Mouse (Mus musculus) MEL (cell line): ENCODE data around the gene Hist2h3b.

Experiments
- EP300 ChIP-seq, 2 experiments: IDR thresholded peaks; 2 replicates each; pipeline ENCODE4 v1.6.1; 2011; ENCODE audit warnings: improper control_type of control experiment in 2 of 2, low read length in 2 of 2, low read depth in 1 of 2, mild to moderate bottlenecking in 1 of 2
- MAX ChIP-seq: IDR thresholded peaks from 2 replicates; pipeline ENCODE4 v1.6.1; 2011; ENCODE audit warnings: low read length, improper control_type of control experiment
- RAD21 ChIP-seq: IDR thresholded peaks from 2 replicates; pipeline ENCODE4 v1.6.1; 2011; ENCODE audit warnings: mild to moderate bottlenecking, low read depth, low read length, improper control_type of control experiment
- USF1 ChIP-seq: IDR thresholded peaks from 2 replicates; pipeline ENCODE4 v1.6.1; 2014; ENCODE audit warnings: low read depth, mild to moderate bottlenecking, inconsistent platforms, low read length, improper control_type of control experiment, moderate library complexity

GRCm38 (mm10) chr3:96251787-96252186, 16.7 kb upstream of the Hist2h3b start:
- TF ChIP-seq USF1: no peak
- no peak for TF ChIP-seq MAX
- TF ChIP-seq RAD21: no peak
- no peak for TF ChIP-seq EP300 (IDR thresholded peaks at IDR 0.05; ENCODE audit: low read depth in 1 of 2, low read length in 2 of 2)
